Mouse (Mus musculus): ENCODE data around the gene Oprl1. TPM values are rescaled to one million over a fixed set of nuclear protein-coding genes. Genes with fewer than 3 reads are reported as not detected.

Gene Oprl1
- total RNA-seq, 2 experiments from 2014 or later = not detected

- ATAC-seq (ENCODE audit: poor library complexity, severe bottlenecking) = no peak
Observed at GRCm38 (mm10) chr2:181763886-181764527, 49.2 kb downstream of the Oprl1 start.

- no peak for ATAC-seq (ENCODE audit: poor library complexity, severe bottlenecking)
Observed at GRCm38 (mm10) chr2:181764600-181764999, 49.8 kb downstream of the Oprl1 start.

DNA sequence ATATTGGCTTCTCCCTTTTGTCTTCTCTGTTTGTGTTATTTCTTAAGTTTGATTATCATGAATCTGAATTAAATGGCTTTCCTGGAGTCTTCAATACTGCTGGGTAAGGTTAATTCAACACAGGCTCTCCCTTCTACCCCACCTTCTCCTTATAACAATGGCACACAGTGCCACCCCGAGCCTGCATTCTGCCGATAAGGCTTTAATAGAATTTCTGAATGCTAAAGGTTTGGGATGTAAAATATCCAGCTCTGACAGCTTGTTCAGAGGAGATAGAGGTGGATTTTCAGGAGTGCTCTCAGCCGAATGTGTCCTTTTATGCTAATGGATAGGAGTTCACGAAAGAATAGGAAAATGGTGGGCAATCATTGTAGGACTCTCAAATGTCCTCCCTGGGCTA, 50.4 kb downstream of the Oprl1 start:
- no peak for ATAC-seq (ENCODE audit: poor library complexity, severe bottlenecking)

DNA sequence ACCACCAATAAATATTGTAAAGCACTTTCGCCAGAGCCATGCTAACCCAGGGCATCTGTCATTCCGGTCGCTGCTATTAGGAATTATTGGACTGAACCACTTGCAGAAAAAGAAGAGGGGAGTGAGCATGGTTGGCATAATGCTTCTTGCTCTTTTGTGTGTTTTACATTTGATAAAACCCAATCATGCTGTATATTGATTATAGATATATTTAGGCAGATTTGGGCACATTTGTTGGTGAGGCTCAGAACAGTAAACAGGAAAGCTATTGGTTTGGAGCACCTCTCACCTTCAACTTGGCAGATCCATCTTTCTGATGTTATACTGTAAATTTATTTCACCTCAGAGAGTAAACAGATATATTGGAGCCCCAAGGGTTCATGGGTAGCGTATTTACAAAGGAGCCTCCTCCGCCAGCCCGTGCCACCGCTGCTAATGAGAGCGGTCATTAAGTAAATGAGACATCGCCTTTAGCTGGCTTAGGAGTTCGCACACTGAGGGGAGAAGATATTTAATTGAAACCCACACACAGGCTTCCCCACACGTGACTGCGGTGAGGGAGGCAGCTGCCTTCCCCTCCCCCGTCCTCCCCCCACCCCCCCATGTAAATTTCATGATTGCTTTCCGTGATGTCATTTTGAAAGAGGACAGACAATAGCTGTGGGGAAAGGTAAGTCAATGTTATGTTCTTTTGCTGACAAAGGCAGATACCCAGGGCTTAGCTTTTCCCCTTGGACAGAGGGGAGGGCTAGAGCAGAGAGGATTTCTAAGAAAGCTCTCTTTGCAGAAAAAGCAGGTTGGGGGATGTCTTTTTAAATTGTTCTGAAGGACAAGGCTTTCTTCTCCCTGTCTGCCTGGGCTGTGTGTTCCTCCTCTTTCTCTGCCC, 52.1 kb downstream of the Oprl1 start:
- no peak for ATAC-seq (ENCODE audit: poor library complexity, severe bottlenecking)

GRCm38 (mm10) chr2:181768451-181768850, 53.6 kb downstream of the Oprl1 start:
- no peak for ATAC-seq (ENCODE audit: poor library complexity, severe bottlenecking)

DNA sequence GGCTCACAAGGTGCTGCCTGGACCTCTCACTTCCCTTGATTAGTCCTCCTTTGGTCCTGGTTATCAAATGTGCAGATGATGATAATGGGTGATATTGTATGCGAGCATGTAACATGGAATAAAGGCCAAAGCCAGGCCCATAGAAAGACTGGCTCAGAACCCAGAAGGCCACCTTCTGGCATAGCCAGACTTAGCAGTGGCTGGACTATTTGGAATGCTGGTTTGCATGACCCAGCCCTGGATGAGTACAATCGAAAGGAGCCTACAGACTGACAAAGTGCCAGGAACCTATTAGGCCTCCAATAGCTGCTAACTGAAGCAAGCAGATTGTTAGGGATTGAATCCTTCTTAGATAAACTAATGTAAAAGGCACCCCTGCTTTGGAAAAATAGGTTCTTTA, 54.6 kb downstream of the Oprl1 start:
- no peak for ATAC-seq (ENCODE audit: poor library complexity, severe bottlenecking)

Other genes with a start within 250 kb of the Oprl1 start
- not detected in 2 replicates for gene Abhd16b, start 221.8 kb upstream of the Oprl1 start, total RNA-seq (2015)
- not detected in 2 replicates for gene Abhd16b, start 221.8 kb upstream of the Oprl1 start, total RNA-seq (2017)
- 37.8 and 55.2 TPM in 2 replicates for gene Tpd52l2, start 217.9 kb upstream of the Oprl1 start, total RNA-seq (2015)
- 61.6 and 102 TPM in 2 replicates for gene Tpd52l2, start 217.9 kb upstream of the Oprl1 start, total RNA-seq (2017)
- 32.2 and 35.1 TPM in 2 replicates for gene Dnajc5, start 194.5 kb upstream of the Oprl1 start, total RNA-seq (2015)
- gene Dnajc5, start 194.5 kb upstream of the Oprl1 start, total RNA-seq (2017) = 39.7 and 44.9 TPM in 2 replicates
- 86.0 and 103 TPM in 2 replicates for gene Uckl1, start 130.1 kb upstream of the Oprl1 start, total RNA-seq (2015)
- gene Uckl1, start 130.1 kb upstream of the Oprl1 start, total RNA-seq (2017) = 65.2 and 79.3 TPM in 2 replicates
- gene Prpf6, start 123.1 kb upstream of the Oprl1 start, total RNA-seq (2015) = 13.3 and 15.1 TPM in 2 replicates
- gene Prpf6, start 123.1 kb upstream of the Oprl1 start, total RNA-seq (2017) = 68.0 and 68.1 TPM in 2 replicates
- gene Zfp512b, start 122.2 kb upstream of the Oprl1 start, total RNA-seq (2015) = 3.6 and 4.7 TPM in 2 replicates
- 8.1 and 9.9 TPM in 2 replicates for gene Zfp512b, start 122.2 kb upstream of the Oprl1 start, total RNA-seq (2017)
- 7.4 and 9.7 TPM in 2 replicates for gene Samd10, start 115.8 kb upstream of the Oprl1 start, total RNA-seq (2015)
- 2.3 and 2.8 TPM in 2 replicates for gene Samd10, start 115.8 kb upstream of the Oprl1 start, total RNA-seq (2017)
- not detected in 2 replicates for gene Gm29797, start 58.0 kb upstream of the Oprl1 start, total RNA-seq (2015)
- gene Gm29797, start 58.0 kb upstream of the Oprl1 start, total RNA-seq (2017) = not detected in 2 replicates
- gene Sox18, start 43.4 kb upstream of the Oprl1 start, total RNA-seq (2015) = 0.14 and 0.20 TPM in 2 replicates
- gene Sox18, start 43.4 kb upstream of the Oprl1 start, total RNA-seq (2017) = not detected in 2 replicates
- 9.4 and 9.6 TPM in 2 replicates for gene Tcea2, start 34.7 kb upstream of the Oprl1 start, total RNA-seq (2015)
- 6.3 and 8.2 TPM in 2 replicates for gene Tcea2, start 34.7 kb upstream of the Oprl1 start, total RNA-seq (2017)
- 502 and 576 TPM in 2 replicates for gene Rgs19, start 21.0 kb upstream of the Oprl1 start, total RNA-seq (2015)
- 162 and 178 TPM in 2 replicates for gene Rgs19, start 21.0 kb upstream of the Oprl1 start, total RNA-seq (2017)
- not detected in 2 replicates for gene Lkaaear1, start 16.6 kb upstream of the Oprl1 start, total RNA-seq (2015)
- not detected in 2 replicates for gene Lkaaear1, start 16.6 kb upstream of the Oprl1 start, total RNA-seq (2017)
- not detected in 2 replicates for gene Myt1, start 48.3 kb downstream of the Oprl1 start, total RNA-seq (2015)
- not detected in 2 replicates for gene Myt1, start 48.3 kb downstream of the Oprl1 start, total RNA-seq (2017)
- gene Pcmtd2, start 122.8 kb downstream of the Oprl1 start, total RNA-seq (2015) = 18.0 and 23.6 TPM in 2 replicates
- gene Pcmtd2, start 122.8 kb downstream of the Oprl1 start, total RNA-seq (2017) = 24.5 and 24.8 TPM in 2 replicates
- gene Polr3k, start 149.3 kb downstream of the Oprl1 start, total RNA-seq (2015) = 15.6 and 22.3 TPM in 2 replicates
- 19.6 and 19.8 TPM in 2 replicates for gene Polr3k, start 149.3 kb downstream of the Oprl1 start, total RNA-seq (2017)

Data from megakaryocyte, adult 5-6 weeks (primary cell).